Mouse (Mus musculus) testis, postnatal 10 days (tissue): Measurements from ENCODE around the gene 1700013G24Rik.

ENCODE experiments used
- DNase-seq: peaks from one replicate; pipeline ENCODE4 v3.0.0; 2021; ENCODE audit warnings: low spot score

1700013G24Rik gene

DNA sequence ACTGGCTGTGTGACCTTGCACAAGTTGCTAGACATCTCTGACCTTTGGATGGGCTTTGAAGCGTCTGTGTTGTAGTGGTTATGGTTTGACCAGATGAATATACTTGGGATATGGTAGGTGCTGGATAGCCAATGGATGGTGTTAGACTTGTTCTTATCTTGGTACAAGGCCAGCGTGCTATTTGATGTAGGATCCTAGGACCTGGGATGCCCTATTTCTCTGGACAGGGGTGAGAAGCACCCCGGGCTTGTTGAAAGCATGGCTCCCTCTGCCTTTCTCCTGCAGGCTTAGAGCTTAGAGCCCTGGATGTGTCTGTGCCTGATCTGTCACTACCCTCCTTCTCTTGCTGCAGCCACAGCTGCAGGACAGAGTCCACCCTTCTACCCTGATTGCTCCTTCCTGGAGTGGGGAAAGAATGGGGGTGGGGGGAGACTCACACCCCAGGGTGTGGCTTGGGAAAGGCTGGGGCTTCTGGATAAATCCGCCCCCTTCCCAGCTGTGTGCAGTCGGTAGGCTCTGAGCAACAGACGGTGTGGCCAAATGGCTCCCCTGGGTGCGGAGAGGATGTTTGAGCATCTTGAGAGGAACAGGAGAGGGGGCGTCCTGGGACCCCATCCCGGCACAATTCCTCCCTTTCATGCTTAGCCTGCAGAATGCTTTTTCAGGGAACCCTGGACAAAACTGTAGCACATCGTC lies 23.1 kb downstream of the 1700013G24Rik start:
- DNase-seq: peak; percentile 73

GRCm38 (mm10) chr4:137476761-137477237 lies 23.7 kb downstream of the 1700013G24Rik start:
- peak; percentile 81 for DNase-seq

DNA sequence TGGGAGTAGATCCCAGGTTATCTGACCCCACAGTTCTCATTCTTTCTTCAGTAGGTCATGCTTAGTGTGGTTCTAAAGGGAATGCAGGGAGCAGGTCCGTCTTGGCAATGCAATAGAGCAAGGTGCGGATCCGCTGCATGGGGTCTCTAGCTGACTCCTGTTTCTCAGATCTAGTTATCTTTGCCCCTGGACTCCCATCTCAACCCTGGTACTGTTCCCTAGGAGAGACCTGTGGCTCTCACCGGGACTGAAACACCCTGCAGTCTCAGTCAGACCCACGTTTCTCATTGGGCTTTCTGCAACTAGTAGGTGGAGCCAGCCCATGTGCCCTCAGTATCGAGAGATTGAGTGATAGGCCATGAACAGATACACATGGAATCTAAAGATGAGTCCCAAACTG lies 24.5 kb downstream of the 1700013G24Rik start:
- DNase-seq: no peak

GRCm38 (mm10) chr4:137478306-137478705 lies 25.2 kb downstream of the 1700013G24Rik start:
- no peak for DNase-seq

DNA sequence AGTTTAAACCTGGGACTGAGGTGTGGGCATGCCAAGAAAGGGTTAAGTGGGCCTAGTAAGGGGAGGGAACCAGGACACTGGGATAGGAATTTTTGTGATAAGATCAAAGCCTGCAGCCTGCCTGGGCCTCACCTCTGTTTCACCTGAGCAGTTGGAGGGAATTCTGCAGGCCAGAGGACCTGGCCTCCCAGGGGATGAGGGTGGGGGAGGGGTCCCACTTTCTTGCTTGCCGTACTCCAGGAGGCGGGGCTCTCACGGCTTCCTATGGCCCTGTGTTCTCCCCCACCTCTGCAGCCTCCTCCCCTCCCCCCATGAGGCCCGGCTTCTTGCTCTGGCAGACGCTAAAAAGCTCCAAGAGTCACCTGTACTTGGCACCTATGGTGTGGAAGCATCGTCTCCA lies 26.7 kb downstream of the 1700013G24Rik start:
- no peak for DNase-seq

DNA sequence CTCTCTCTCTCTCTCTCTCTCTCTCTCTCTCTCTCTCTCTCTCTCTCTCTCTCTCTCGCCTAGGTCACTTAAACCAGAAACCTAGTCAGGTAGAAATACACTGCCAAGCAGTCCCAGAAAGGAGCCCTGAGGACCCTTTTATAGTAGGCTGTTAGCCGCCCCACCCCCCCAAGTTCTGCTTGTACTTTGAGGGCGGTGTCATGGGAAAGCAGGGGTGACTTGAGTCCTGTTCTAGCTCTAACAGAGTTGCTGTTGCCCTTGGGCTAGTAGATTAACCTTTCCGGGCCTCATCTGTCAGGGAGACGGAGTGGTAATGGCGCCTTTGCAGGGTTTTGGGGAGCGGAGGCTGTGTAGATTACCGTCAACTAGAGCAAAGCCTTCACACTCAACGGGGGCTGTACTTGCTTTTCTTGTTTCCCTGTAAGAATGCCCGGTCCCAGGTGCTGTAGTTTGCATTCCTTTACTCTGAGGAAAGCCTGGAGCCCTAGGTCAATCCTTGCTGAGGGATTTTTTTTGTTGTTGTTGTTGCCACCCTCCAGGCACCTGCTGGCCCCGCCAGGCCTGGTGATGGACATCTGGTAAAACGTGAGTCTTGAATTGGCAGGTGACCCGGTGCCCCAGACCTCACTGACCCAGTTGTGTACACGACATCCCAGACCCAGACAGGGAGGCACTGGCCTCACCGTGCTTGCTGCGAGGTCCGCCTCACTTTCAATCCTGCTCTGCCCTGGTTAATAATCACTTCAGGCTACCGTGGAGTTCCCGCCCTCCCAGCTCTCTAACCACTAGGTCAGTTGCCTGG lies 27.3 kb downstream of the 1700013G24Rik start:
- no peak for DNase-seq

DNA sequence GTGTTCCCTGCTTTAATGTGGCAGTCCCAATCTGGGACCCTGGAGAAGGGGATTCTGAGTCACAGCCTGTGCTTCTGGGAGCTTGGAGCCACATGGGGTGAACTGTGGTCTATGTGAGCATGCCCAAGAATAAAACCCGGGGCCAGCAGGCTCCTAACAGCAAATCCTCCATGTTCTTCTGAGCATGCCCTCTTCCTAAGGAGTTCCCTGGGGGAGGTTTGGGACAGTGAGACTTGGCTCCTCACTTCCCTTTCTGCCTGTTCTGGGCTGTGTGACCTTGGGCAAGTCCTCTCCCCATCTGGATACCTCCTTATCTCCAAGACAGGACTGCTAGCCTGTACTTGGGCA lies 27.9 kb downstream of the 1700013G24Rik start:
- DNase-seq: no peak

DNA sequence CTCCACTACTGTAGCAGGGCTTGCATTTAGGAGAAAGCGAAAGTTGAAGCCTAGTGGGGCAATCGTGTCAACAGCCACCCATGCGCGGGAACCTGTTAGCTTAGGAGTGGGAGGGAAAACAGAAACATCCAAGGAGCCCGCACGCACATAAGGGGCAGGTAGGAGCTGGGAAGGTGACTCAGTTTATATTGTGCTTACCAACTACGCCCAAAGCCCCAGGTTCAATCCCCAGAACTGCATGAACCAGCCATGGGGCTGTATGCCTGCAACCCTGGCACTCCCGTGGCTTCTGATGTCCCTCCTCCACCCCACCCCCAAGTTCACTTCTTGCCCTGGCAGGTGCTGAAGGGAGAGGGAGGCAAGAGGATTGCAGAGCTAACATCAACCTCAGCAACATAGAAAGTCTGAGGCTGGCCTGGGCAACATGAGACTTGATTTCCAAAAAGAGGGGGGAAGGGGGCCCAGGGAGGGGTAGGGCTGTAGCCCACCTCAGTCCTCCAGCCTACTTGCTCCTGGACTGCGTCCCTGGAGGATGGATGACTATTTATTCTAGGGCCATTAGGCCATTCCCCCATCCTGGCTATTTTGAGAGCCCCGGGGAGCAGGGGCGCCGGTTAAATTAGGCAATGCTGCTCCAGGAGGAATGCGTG lies 28.4 kb downstream of the 1700013G24Rik start:
- no peak for DNase-seq

DNA sequence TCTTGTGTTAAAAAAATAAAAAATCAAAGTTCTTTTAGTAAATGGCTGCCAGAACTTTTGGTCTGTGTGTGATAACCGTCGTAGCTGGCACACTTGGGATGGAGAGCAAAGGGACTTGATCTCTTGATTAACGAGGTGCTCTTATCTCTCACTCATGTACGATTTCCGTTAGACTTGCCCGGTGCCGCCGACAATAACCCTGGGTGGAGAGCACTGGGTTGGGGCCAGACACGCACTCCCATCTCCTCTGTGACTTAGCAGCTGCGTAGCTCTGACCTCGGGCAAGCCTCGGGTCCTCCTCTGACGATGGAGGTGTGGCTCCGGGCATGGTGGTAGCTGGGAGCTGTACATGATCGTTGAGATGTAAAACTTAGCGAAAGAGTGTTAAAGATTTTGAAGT lies 30.8 kb downstream of the 1700013G24Rik start:
- DNase-seq: no peak

GRCm38 (mm10) chr4:137484586-137484985 lies 31.5 kb downstream of the 1700013G24Rik start:
- DNase-seq: peak; percentile 83

- no peak for DNase-seq
Observed at GRCm38 (mm10) chr4:137485258-137485960, 32.3 kb downstream of the 1700013G24Rik start.

DNA sequence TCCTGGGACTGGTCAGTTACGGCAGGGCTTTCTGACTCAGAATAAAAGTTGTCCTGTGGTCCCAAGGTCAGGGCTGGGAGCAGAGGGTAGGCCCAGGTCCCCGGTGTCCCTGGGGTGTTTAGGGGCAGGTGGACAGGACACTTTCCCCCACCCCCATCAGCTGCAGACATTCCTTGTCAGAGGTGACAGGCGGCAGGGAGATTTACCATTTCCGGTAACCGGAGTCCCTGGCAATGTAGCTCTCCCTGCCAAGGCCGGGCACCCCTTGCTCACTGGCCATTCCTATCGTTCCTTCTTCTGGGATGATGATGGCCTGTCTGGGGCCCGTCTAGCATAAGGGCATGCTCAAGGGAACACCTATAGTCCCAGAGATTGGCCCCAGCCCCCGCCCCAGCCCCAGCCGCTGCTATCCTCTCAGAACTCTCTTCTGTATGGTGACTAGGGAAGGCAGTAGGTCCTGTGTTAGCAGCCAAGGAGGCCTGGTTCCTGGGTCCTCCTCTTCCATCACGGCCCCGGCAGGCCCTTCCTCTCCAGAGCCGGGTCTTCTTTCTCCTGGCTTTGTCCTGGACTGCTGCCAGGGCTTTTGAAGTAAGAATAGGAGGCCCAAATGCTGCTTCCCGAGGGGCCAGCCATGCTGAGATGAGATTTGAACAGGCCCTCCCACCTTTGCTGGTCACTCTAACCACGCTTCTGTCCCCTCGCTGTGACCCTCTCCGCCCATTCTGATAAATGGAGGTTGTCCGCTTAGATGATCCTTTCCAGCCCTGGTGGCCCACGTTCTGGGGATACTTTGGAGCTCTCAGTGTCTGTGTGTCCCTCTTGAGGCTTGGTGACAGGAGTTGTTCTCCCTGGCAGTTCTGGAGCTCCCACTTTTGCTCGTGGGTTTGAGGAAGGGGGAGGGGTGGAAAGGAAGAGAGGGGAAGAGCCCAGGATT lies 33.3 kb downstream of the 1700013G24Rik start:
- no peak for DNase-seq

DNA sequence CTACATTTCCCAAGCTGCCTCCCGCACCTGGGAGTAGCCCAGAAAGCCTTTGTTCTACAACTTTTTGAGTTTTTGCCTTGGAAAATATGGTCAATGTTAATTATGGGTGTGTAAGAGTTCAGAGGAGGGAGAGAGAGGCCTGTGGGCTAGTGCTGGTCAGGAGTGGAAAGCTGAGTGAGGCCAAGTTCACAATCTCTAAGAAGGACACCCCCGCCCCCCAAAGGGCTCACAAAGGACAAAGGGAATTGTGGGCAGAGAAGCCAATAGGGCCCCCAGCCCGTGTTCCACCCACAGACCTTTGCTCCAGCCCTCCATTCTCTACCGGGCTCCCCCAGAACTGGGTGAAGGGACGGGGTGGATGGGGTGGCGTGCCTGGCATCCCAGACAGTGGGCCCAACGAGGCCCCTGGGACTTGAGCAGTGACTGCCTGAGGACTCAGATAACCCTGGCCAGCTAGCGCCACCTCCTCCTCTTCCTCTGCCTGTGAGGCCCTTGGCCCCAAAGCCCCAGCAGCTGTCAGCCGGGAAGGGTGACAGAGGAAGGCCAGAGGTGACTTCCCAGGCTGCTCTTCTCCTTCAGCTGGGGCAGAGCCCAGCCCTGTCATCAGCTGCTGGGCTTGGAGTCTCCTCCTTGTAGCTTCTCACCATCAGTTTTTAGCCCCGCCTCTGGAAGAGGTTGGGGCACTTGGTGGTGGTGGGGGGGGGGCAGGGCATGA lies 34.4 kb downstream of the 1700013G24Rik start:
- DNase-seq: peak; percentile 75

DNA sequence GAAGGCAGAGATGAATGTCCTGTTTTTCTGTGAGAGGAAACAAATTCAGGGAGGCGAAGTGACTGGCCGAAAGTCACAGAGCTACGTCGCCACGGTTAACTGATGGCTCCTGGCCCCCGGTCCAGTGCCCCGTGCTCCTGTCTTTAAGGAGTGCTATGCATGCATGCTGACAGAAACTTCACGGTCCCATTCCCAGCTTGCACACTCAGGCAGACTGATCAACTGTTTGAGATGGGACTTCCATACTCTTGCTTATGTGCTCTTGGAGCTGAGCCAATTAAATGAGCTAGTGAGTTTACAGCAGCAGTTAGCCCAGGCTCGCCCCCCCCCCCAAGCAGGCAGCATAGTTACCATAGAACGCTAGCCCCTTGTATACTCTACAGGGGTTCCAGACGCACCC lies 35.0 kb downstream of the 1700013G24Rik start:
- no peak for DNase-seq

- peak; percentile 74 for DNase-seq
Observed at GRCm38 (mm10) chr4:137488571-137489303, 35.7 kb downstream of the 1700013G24Rik start.

- DNase-seq: no peak
Observed at GRCm38 (mm10) chr4:137489996-137490395, 36.9 kb downstream of the 1700013G24Rik start.

GRCm38 (mm10) chr4:137492563-137492962 lies 39.5 kb downstream of the 1700013G24Rik start:
- no peak for DNase-seq

DNA sequence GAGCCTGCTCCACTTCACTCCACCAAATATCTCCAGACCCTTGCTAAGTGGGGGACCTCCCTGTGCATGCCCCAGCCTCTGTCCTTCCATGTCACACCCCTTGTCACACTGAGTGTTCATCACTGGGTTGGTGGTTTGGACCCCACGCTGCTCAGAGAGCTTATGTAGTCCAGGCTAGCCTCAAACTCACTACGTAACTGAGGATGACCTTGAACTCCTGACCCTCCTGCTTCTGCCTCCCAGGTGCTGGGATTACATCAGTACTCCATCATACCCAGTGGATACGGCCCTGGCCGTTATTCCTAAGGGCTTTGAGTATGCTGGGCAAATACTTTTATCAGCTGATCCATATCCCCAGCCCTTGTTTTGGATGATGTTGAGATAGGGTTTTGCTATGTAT lies 40.1 kb downstream of the 1700013G24Rik start:
- DNase-seq: peak; percentile 42

DNA sequence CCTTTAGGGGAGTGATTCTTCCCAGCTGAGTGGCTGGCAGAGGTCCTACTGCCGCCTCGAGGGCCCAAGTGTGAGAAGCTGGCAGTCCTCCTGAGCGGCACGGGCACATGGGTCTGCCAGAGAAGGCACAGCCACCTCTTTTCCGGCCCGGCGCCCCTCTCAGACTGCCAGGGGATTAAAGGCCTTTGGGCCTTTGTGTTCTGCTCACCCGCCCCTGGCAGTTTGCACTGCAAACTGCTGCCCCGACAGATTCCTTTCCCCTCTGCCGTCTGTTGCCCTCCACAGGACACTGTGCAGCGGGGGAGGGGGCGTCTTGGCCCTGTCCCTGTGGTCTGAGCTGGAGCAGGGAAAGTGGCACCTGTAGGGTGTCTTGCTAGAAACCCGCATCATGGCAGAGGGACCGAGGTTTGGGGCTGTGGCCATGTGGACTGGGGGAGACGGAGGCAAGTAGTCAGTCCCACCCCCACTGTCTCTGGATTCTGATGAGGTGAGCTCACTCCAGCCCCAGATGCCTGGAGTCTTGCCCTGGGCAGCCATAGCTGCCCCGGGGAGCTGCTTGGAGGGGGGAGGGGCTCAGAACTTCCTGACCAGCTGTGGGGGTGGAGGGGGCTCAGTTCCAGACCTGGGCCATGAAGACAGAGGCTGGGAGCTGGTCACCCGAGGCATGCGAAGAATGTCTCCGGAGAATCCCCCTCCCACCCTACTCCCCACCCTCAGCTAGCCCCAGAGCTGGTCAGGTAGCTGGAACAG lies 41.8 kb downstream of the 1700013G24Rik start:
- DNase-seq: peak; percentile 67
